Comparison of ENCODE assay signal across 13 mouse cellular contexts in genomic region chr9:57807174-57807651, GRCm38 (mm10). TPM values are rescaled to one million over a fixed set of nuclear protein-coding genes. Genes with fewer than 3 reads are reported as not detected.
DNase-seq lines count a peak whose midpoint lies in the region; ATAC-seq and TF ChIP-seq lines count a peak whose summit lies in the region.
"Had no signal": no experiment of that assay in that cellular context is flagged by ENCODE, and none has a peak within 500 bp of the region (broad histone marks: within the 10 kb centered on the region; RNA-seq: fewer than 3 reads in every experiment).

No protein-coding gene starts in this region.

- no peak for TF ChIP-seq POLR2A in heart, adult 2 months (IDR thresholded peaks at IDR 0.05; ENCODE audit: insufficient read depth, low read depth, low read length)

- H3K79me2 ChIP-seq in heart, adult 2 months (replicated peaks; ENCODE audit: control insufficient read depth, insufficient read depth, low read length): no peaks in the 10 kb centered on the region

- peaks cover 42% of the 10 kb centered on the region for H3K36me3 ChIP-seq in forebrain, embryonic 10.5 days (replicated peaks)
- no peaks in the 10 kb centered on the region; the same call in 1 of the 2 replicates for H3K36me3 ChIP-seq in forebrain, embryonic 14.5 days (ENCODE audit: control insufficient read depth, insufficient read depth, low read length)
- no peaks in the 10 kb centered on the region for H3K36me3 ChIP-seq in heart, adult 2 months (ENCODE audit: control insufficient read depth, insufficient read depth, low read length)

- no peaks in the 10 kb centered on the region for H3K27me3 ChIP-seq in forebrain, embryonic 10.5 days (ENCODE audit: poor library complexity, severe bottlenecking)
- H3K27me3 ChIP-seq in forebrain, embryonic 14.5 days (replicated peaks; ENCODE audit: control insufficient read depth, insufficient read depth, low read length): no peaks in the 10 kb centered on the region
- H3K27me3 ChIP-seq in heart, adult 2 months (ENCODE audit: control insufficient read depth, insufficient read depth, low read length): no peaks in the 10 kb centered on the region
- H3K27me3 ChIP-seq: embryonic facial prominence, embryonic 15.5 days; Patski had no signal

- 67% methylated on average over 4 of the region's 4 CpGs for WGBS in forebrain, embryonic 10.5 days
- WGBS in forebrain, embryonic 14.5 days: 68% methylated on average over 4 of the region's 4 CpGs
- 81% methylated on average over 4 of the region's 4 CpGs for WGBS in heart, adult 2 months

- DNase-seq in forebrain, embryonic 10.5 days (ENCODE audit: extremely low spot score, low spot score): no peak
- DNase-seq in forebrain, embryonic 14.5 days (ENCODE audit: low spot score): no peak
- DNase-seq in ES-CJ7 (ENCODE audit: low read depth, low spot score): peak; percentile 43
- peak; percentile 54 for DNase-seq in hindlimb bud, embryonic 11.5 days (ENCODE audit: extremely low spot score, low read depth, low spot score)
- no peak for DNase-seq in ovary, adult 18-20 months (ENCODE audit: low spot score)
- no peak for DNase-seq in heart, adult 2 months
- DNase-seq: adrenal gland, postnatal 36 days; cerebellum, adult 9-10 months; heart, adult 11 months had no signal

- H3K9ac ChIP-seq in forebrain, embryonic 14.5 days (ENCODE audit: low read length): no peak overlapping the region
- H3K9ac ChIP-seq in heart, adult 2 months (ENCODE audit: low read depth, low read length): no peak overlapping the region
- H3K9ac ChIP-seq: embryonic facial prominence, embryonic 15.5 days had no signal

- no peak for TF ChIP-seq EP300 in heart, adult 2 months (IDR thresholded peaks at IDR 0.05; ENCODE audit: insufficient read depth, low read depth, low read length)

- no peak overlapping the region for H3K4me2 ChIP-seq in forebrain, embryonic 14.5 days (ENCODE audit: low read length)
- H3K4me2 ChIP-seq: embryonic facial prominence, embryonic 15.5 days had no signal

- TF ChIP-seq CTCF in heart, adult 2 months (IDR thresholded peaks at IDR 0.05): no peak

- ATAC-seq in forebrain, embryonic 14.5 days: no peak
- ATAC-seq in megakaryocyte progenitor cell, adult 5-6 weeks (replicated peaks; ENCODE audit: poor library complexity): 0 out of 2 replicates have a peak, but pooled peaks have one; percentile 17
- ATAC-seq in granulocyte monocyte progenitor cell, adult 5-6 weeks (replicated peaks; ENCODE audit: poor library complexity, severe bottlenecking): no peak
- ATAC-seq: Patski had no signal

- peaks cover 92% of the 10 kb centered on the region for H3K4me1 ChIP-seq in forebrain, embryonic 10.5 days
- H3K4me1 ChIP-seq in forebrain, embryonic 14.5 days (ENCODE audit: control insufficient read depth, insufficient read depth, low read length): peaks cover 28% of the 10 kb centered on the region
- peaks cover 2% of the 10 kb centered on the region; the same call in 1 of the 2 replicates for H3K4me1 ChIP-seq in heart, adult 2 months (ENCODE audit: control insufficient read depth, insufficient read depth, low read length)

- 0 out of 2 replicates have a peak overlapping the region, but pooled peaks have one; percentile 48 for H3K27ac ChIP-seq in forebrain, embryonic 10.5 days
- H3K27ac ChIP-seq in forebrain, embryonic 14.5 days (ENCODE audit: low read depth, low read length): no peak overlapping the region
- no peak overlapping the region for H3K27ac ChIP-seq in heart, adult 2 months
- H3K27ac ChIP-seq: embryonic facial prominence, embryonic 15.5 days had no signal

- intact Hi-C loops in heart, adult 2 months (cut with DNase I): no loop called here

- H3K9me3 ChIP-seq in forebrain, embryonic 10.5 days: no peaks in the 10 kb centered on the region
- H3K9me3 ChIP-seq in forebrain, embryonic 14.5 days (replicated peaks; ENCODE audit: control insufficient read depth, low read length): no peaks in the 10 kb centered on the region
- H3K9me3 ChIP-seq: embryonic facial prominence, embryonic 15.5 days had no signal

- no peak overlapping the region for H3K4me3 ChIP-seq in forebrain, embryonic 10.5 days
- H3K4me3 ChIP-seq in forebrain, embryonic 14.5 days (ENCODE audit: low read depth, low read length): no peak overlapping the region
- H3K4me3 ChIP-seq in heart, adult 2 months: no peak overlapping the region
- H3K4me3 ChIP-seq: embryonic facial prominence, embryonic 15.5 days had no signal

RNA-seq across cellular contexts. Expression of gene Arid3b, which starts 29.4 kb away (rescaled TPM):
- 41.0 and 41.7 TPM in 2 replicates for polyA plus RNA-seq in forebrain, embryonic 10.5 days (2016; fragmentation: Nextera tagmentation; extraction: Ambion mirVana)
- polyA plus RNA-seq in forebrain, embryonic 14.5 days (2014; fragmentation: Nextera tagmentation; extraction: Ambion mirVana): 7.0 and 9.8 TPM in 2 replicates
- total RNA-seq in megakaryocyte progenitor cell, adult 5-6 weeks (2015): 2.4 and 3.8 TPM in 2 replicates
- total RNA-seq in megakaryocyte progenitor cell, adult 5-6 weeks (2017): 0.87 and 0.98 TPM in 2 replicates
- 2.0 and 3.6 TPM in 2 replicates for total RNA-seq in granulocyte monocyte progenitor cell, adult 5-6 weeks (2014; fragmentation: Nextera tagmentation)
- 0.99 and 1.3 TPM in 2 replicates for total RNA-seq in granulocyte monocyte progenitor cell, adult 5-6 weeks (2017)
- 1 to 10 TPM; 4.0 to 4.6 TPM for total RNA-seq in heart, adult 2 months (2021)
- 3.6 and 3.8 TPM in 2 replicates for polyA plus RNA-seq in heart, adult 2 months (2012; rRNA removed)

RNA-seq across cellular contexts. Expression of gene Clk3, which starts 41.6 kb away (rescaled TPM):
- polyA plus RNA-seq in forebrain, embryonic 10.5 days (2016; fragmentation: Nextera tagmentation; extraction: Ambion mirVana): 92.5 and 95.1 TPM in 2 replicates
- polyA plus RNA-seq in forebrain, embryonic 14.5 days (2014; fragmentation: Nextera tagmentation; extraction: Ambion mirVana): 92.3 and 94.9 TPM in 2 replicates
- 32.6 and 43.0 TPM in 2 replicates for total RNA-seq in megakaryocyte progenitor cell, adult 5-6 weeks (2015)
- total RNA-seq in megakaryocyte progenitor cell, adult 5-6 weeks (2017): 36.4 and 40.8 TPM in 2 replicates
- total RNA-seq in granulocyte monocyte progenitor cell, adult 5-6 weeks (2014; fragmentation: Nextera tagmentation): 44.0 and 48.0 TPM in 2 replicates
- 36.8 and 49.9 TPM in 2 replicates for total RNA-seq in granulocyte monocyte progenitor cell, adult 5-6 weeks (2017)
- 10 to 100 TPM; 27.6 to 33.8 TPM for total RNA-seq in heart, adult 2 months (2021)
- 61.7 and 124 TPM in 2 replicates for polyA plus RNA-seq in heart, adult 2 months (2012; rRNA removed)

Comparison
In these comparisons a context has a peak if more than half of its experiments do, and no peak if none do; other contexts are left out.
1. DNase-seq: peak in ES-CJ7 (single experiment) and hindlimb bud, embryonic 11.5 days (single experiment); none in forebrain, embryonic 10.5 days (single experiment), forebrain, embryonic 14.5 days (single experiment), ovary, adult 18-20 months (single experiment) and heart, adult 2 months (0 of 2).